Mouse (Mus musculus) brain, embryonic 14.5 days (tissue): ENCODE data around the gene Zkscan5.

Experiments
- CTCF ChIP-seq: fragments of 200-500 bp; IDR thresholded peaks from 2 replicates; pipeline ENCODE4 v1.5.1; 2012; ENCODE audit warnings: inconsistent platforms, mild to moderate bottlenecking, moderate library complexity, borderline replicate concordance; ENCODE audit not compliant: insufficient read depth, insufficient read length; ENCODE audit errors: extremely low read depth
- POLR2A ChIP-seq: fragments of 200-500 bp; IDR thresholded peaks from 2 replicates; pipeline ENCODE4 v1.6.1; 2012; ENCODE audit warnings: mild to moderate bottlenecking, inconsistent platforms, borderline replicate concordance; ENCODE audit not compliant: poor library complexity, insufficient read depth, insufficient read length, severe bottlenecking; ENCODE audit errors: extremely low read depth

GRCm38 (mm10) chr5:145166536-145167305, 37.6 kb upstream of the Zkscan5 start, which contains the start of the genes Ptcd1 and Cpsf4:
- TF ChIP-seq POLR2A (peak; percentile 70), CTCF (no peak)
